Mouse (Mus musculus) layer of hippocampus, adult 11-12 months (tissue): ENCODE data around the gene Slc8b1.

Experiments
- DNase-seq: peaks from one replicate; pipeline ENCODE4 v3.0.0; 2022; ENCODE audit warnings: low spot score

Slc8b1 gene

DNA sequence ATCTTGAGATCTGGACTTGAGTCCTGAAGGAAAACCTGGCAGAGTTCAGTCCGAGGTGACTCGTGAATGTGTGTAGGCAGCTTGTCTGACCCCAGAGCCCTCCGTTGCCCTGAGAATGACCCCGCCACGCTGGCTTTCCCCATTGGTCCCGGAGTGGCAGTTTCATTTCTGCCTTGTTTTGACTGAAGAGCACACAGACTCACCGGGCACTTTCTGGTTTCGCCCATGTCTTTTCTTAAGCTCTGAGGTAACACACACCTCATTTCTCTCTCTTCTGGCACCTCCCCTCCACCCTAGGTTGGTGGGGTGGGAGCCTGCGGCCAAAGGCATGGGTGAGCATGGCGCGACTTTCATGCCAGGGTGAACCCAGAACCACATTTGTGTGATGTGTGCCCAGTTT is 15.3 kb downstream of the Slc8b1 start:
- no peak for DNase-seq

DNA sequence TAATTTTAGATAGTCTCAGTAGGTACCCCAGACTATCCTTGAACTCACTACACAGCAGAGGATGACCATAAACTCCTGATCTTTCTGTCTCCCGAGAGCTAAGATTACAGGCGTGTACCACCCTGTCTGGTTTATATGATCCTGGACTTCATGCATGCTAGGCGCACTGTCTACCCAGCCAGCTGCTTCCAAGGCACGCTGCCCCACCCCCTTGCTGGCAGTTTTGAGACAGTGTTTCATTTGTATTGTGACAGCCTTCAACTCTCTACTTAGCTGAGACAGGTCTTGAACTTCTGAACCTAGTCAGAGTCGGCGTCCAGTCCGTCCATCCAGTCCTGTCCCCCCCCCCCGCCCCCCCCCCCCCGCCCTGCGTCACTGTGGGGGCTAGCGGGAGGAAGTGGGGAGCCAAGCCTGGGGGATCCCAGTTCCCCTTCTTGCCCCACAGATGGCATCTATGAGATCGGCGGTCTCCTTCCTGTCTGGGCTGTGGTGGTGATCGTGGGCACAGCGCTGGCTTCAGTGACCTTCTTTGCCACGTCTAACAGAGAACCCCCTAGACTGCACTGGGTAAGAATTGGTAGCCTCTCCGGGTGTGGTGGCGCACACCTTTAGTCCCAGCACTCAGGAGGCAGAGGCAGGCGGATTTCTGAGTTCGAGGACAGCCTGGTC is 16.5 kb downstream of the Slc8b1 start:
- DNase-seq = no peak

DNA sequence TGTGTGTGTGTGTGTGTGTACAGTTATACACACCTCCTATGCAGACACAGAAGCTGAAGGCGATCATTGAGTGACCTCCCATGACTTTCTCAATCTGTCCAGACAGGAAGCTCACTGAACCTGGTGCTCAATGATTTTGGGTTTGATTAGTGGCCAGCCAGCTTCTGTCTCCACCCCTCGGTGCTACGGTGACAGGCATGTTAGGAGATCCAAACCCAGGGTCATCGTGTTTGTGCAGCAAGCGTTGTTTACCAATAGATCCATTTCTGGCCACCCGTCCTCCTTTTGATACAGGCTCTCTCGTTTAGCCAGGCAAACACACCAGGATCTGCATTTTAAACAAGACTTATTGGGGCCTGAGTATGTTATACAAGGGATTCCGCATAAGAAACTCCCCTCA is 20.7 kb downstream of the Slc8b1 start:
- no peak for DNase-seq

- DNase-seq = no peak
These were observed 23.2 kb downstream of the Slc8b1 start for GRCm38 (mm10) chr5:120534071-120534685.

DNA sequence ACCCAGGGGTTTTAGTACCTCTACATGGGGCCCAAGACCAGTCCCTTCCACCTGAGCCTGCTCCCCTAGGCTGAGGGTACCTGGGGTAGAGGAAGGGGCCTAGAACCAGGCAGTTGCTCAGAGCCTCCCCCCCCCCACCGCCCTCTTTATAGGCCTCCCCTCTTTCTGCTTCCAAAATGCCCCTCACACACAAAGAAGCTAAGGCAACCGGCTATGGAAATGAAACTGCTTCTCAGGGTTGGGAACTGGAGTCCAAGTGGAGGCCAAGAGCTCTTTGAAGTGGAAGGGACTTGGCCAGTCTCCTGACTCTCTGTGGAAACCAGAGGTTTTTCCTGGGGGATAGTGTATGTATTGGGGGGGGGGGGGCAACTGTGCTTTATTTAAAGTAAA is 23.7 kb downstream of the Slc8b1 start:
- DNase-seq = no peak

DNA sequence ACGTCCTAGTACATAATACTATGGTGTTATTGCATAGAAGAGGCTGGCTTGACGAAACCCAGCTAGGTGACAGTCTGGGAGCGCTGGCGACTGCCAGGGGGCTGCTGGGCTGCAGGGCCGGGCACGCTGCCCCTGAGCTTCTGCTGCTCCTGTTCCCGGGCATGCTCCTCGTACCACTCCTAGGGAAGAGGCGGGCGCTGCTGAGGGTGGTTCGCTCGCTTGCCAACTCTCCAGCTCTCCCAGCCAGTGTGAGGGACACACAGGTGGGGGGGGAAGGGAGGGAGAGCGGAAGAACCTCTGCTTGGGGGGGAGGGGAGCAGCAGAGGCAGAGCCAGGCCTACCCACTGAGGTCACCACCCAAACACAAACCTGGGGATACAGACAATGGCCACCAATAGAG is 25.1 kb downstream of the Slc8b1 start:
- no peak for DNase-seq

DNA sequence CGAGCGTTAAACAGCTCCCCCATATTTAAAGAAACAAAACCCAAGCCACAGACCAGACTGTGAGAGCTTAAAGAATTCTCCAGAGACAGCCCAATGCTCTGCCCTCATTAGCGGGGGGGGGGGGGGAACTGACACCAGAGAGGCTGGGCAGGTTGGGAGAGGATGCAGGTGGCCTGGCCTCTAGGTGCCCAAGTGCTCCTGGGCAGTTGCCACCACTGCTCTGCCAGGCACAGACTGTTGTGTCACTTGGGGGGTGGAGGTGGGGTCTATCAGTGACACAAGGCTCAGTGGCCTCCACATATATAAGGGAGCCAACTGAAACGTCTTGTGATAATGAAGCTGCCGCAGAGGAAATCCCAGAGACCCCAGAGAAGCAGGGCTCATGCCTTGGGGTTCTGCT is 25.7 kb downstream of the Slc8b1 start:
- DNase-seq = no peak

DNA sequence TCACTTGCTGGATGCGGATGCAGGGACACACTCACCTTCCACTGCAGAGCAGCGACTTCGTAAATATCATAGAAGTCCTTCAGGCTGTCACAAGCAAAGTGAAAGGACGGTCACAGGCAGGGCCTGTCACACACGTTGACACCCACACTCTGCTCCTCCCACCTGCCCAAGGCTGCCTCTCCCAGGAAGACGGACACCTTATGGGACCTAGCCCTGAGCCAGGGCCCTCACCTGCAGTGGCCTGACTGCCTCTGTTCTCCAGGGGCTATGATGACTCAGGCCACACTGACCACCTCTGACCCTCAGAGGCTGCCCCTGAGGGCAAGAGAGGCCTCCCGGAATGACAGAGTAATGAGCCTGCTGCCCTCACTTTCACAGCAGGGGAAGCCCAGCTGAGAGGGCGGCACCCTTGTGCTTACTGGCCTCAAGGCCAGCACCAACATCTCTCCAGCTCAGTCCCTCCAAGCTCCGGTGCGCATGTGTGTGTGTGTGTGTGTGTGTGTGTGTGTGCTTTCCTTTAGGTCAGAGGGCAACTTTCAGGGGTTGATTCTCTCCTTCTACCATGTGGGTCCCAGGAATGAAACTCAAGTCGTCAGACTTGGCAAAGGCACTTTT is 37.4 kb downstream of the Slc8b1 start:
- DNase-seq = no peak

- DNase-seq = no peak
These were observed 39.2 kb downstream of the Slc8b1 start for GRCm38 (mm10) chr5:120550137-120550536.

GRCm38 (mm10) chr5:120550673-120551072 is 39.7 kb downstream of the Slc8b1 start:
- DNase-seq = no peak

DNA sequence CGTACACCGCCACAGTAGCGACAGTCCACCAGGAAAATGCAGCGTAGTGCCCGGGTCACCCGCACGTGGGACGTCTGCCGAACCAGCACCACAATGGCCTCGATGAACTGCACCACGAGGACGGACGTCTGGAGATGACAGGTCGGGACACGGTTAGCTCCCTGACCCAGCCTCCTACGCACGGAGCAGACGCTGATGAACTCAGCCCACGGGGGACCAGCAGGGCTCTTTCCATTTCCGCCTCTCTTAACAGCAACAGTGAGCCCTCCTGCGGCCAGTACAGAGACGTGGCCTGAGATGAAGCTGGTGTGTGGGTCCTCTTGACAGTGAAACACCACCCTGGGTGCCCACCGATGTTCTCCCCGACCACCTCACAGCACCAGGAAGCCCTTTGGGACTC is 44.9 kb downstream of the Slc8b1 start:
- no peak for DNase-seq

GRCm38 (mm10) chr5:120558041-120558440 is 47.1 kb downstream of the Slc8b1 start:
- no peak for DNase-seq

GRCm38 (mm10) chr5:120558762-120559161 is 47.8 kb downstream of the Slc8b1 start:
- no peak for DNase-seq

- DNase-seq = no peak
These were observed 49.2 kb downstream of the Slc8b1 start for GRCm38 (mm10) chr5:120560129-120560615.

GRCm38 (mm10) chr5:120560616-120561311 is 49.8 kb downstream of the Slc8b1 start:
- no peak for DNase-seq

DNA sequence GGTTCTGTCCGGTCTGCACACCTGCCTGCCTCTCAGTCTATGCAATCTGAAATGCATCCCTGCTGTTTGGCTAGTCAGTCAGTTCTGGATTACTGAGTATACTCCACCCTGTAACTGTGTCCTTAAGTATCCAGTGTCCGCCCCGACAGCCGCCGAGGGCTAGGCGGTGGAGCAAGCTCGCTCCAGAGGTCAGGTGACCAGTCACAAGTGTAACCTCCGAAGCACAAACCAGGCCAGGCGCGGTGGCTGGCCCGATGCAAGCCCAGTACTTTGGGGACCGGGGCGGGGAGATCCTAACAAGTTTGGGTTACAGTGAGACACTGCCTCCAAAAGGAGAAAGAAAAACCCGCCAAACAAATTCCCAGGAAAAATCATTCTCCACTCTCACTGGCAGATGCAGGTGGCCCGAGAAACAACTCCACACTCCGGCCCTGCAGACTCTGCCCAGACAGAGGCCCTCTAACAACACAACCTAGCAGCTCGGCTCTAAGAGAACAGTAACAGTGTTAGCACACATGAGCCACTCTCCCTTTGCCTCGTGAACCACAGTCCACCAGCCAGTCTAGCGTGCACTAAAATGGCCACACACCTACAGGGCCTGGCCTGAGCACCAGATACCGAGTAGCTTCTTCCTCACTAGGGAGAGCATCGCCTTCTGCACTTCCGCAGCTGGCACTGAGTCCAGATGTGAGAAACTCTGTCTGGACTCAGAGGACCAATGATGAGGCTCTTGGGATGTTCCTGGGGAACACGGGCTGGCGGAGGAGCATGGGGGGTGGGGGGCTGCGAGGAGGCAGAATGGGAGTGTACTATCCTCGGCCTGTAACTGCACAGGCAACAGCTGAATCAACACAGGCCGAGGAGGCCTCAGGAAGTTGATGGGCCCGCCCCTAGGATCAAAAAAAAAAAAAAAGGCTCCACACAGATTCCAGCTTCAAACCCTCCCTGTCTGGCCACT is 52.3 kb downstream of the Slc8b1 start:
- DNase-seq = no peak

- no peak for DNase-seq
These were observed 52.9 kb downstream of the Slc8b1 start for GRCm38 (mm10) chr5:120563914-120564311.

- no peak for DNase-seq
These were observed 54.4 kb downstream of the Slc8b1 start for GRCm38 (mm10) chr5:120565171-120565905.

DNA sequence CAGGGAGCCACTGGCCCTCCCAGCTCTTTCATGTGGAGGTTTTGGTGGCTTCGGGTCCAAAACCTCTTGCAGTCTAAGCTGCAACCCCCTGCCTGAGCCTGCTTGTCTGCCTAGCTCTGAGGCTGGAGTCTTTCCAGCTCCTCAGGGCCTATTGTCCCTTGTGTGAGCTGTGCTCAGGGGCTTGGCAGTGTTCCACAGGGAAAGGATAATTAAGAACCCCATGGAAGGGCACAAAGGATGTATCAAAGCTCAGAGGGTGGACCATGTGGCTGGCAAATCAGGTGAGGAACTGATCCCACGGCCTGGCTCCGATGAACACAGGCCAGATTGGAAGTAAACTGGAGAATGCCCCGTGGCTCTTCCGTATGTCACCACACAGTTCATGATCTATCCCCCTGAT is 55.1 kb downstream of the Slc8b1 start:
- no peak for DNase-seq

DNA sequence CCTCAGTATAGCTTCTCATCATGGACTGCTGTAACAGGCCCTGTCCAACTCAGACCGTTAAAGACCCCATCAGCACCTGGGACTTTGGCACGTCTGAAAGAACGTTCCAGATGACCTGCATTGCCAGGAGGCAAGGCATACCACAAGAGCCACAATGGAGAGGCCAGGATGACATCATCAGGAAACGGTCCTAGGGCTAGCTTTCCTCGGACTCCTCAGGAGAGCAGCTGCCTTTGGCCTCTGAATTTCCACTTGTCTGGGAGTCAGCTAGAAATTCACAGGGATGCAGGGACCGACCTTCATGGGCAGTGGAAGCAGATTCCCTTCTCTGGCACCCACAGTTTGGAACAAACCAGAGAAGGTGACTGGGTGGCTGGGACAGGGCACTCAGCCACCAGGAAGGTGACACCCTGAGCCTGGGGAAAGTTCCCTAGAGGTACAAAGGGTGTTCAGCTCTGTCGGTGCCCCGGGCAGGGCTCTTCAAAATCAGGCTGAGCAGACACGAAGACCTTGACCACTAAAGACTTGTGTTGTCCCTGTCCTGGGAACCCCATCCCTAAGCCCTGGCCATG is 55.8 kb downstream of the Slc8b1 start:
- no peak for DNase-seq

- no peak for DNase-seq
These were observed 56.3 kb downstream of the Slc8b1 start for GRCm38 (mm10) chr5:120567253-120567701.
